Mouse (Mus musculus) ES-Bruce4 (cell line): ENCODE measurements at regions not wholly inside any gene's neighbourhood (a gene's known extent, or its start where the extent isn't known, plus 50 kb on each side); places are given as distances from the start of the nearest gene placed in this dataset.

ENCODE experiments used
- H3K27ac ChIP-seq: 2 replicates; pipeline ENCODE4 v1.5.1; 2012; ENCODE audit warnings: low read length, inconsistent platforms; ENCODE audit not compliant: insufficient read depth
- H3K27me3 ChIP-seq: 2 replicates; pipeline ENCODE4 v1.6.1; 2012; ENCODE audit warnings: mild to moderate bottlenecking, low read length, inconsistent platforms; ENCODE audit not compliant: control insufficient read depth, poor library complexity, insufficient read depth, severe bottlenecking
- H3K36me3 ChIP-seq: 2 replicates; pipeline ENCODE4 v1.6.1; 2012; ENCODE audit warnings: inconsistent platforms, mild to moderate bottlenecking, low read length, moderate library complexity; ENCODE audit not compliant: control insufficient read depth, poor library complexity, insufficient read depth, severe bottlenecking
- H3K4me1 ChIP-seq: one replicate; pipeline ENCODE4 v1.8.1; 2011; ENCODE audit warnings: low read length; ENCODE audit not compliant: control insufficient read depth, insufficient read depth
- H3K4me3 ChIP-seq: 2 replicates; pipeline ENCODE4 v1.5.1; 2011; ENCODE audit warnings: low read depth, mild to moderate bottlenecking, low read length
- H3K9ac ChIP-seq: 2 replicates; pipeline ENCODE4 v1.6.1; 2012; ENCODE audit warnings: low read depth, mild to moderate bottlenecking, inconsistent platforms; ENCODE audit not compliant: poor library complexity, severe bottlenecking
- H3K9me3 ChIP-seq: replicated peaks from 2 replicates; pipeline ENCODE4 v1.6.1; 2012; ENCODE audit warnings: mild to moderate bottlenecking, low read length, inconsistent platforms; ENCODE audit not compliant: control insufficient read depth, poor library complexity, insufficient read depth, severe bottlenecking
- CTCF ChIP-seq: IDR thresholded peaks from one replicate; pipeline ENCODE4 v1.8.1; 2011; ENCODE audit warnings: low read depth, low read length
- EP300 ChIP-seq: IDR thresholded peaks from 2 replicates; pipeline ENCODE4 v1.6.1; 2011; ENCODE audit warnings: low read depth, low read length; ENCODE audit not compliant: insufficient read depth
- POLR2A ChIP-seq: IDR thresholded peaks from one replicate; pipeline ENCODE4 v1.8.1; 2011; ENCODE audit warnings: low read length; ENCODE audit not compliant: insufficient read depth

GRCm38 (mm10) chr6:143333493-143333892 lies 166.5 kb downstream of the Etnk1 start:
- TF ChIP-seq POLR2A (no peak), CTCF (no peak), EP300 (no peak)
- Histone ChIP-seq H3K27ac (no peak overlapping the region), H3K27me3 (no peaks in the 10 kb centered on the region), H3K4me3 (no peak overlapping the region), H3K4me1 (no peaks in the 10 kb centered on the region), H3K9ac (no peak overlapping the region), H3K36me3 (no peaks in the 10 kb centered on the region), H3K9me3 (no peaks in the 10 kb centered on the region)

GRCm38 (mm10) chr6:143336574-143336973 lies 169.6 kb downstream of the Etnk1 start:
- Histone ChIP-seq H3K9me3 (no peaks in the 10 kb centered on the region), H3K27me3 (no peaks in the 10 kb centered on the region), H3K27ac (no peak overlapping the region), H3K36me3 (no peaks in the 10 kb centered on the region), H3K9ac (no peak overlapping the region), H3K4me1 (no peaks in the 10 kb centered on the region), H3K4me3 (no peak overlapping the region)
- TF ChIP-seq EP300, result no peak
- no peak for TF ChIP-seq POLR2A
- TF ChIP-seq CTCF, result no peak

- H3K27me3 ChIP-seq, result no peaks in the 10 kb centered on the region
- no peaks in the 10 kb centered on the region for H3K9me3 ChIP-seq
- no peak overlapping the region for H3K4me3 ChIP-seq
- TF ChIP-seq EP300 (no peak), POLR2A (no peak), CTCF (no peak)
- H3K4me1 ChIP-seq, result no peaks in the 10 kb centered on the region
- H3K9ac ChIP-seq, result no peak overlapping the region
- H3K36me3 ChIP-seq, result no peaks in the 10 kb centered on the region
- no peak overlapping the region for H3K27ac ChIP-seq
Measured at GRCm38 (mm10) chr6:143349000-143349399, 182.0 kb downstream of the Etnk1 start.

- no peaks in the 10 kb centered on the region for H3K36me3 ChIP-seq
- H3K4me1 ChIP-seq, result no peaks in the 10 kb centered on the region
- no peaks in the 10 kb centered on the region; the same call in 1 of the 2 replicates for H3K9me3 ChIP-seq
- no peak overlapping the region for H3K9ac ChIP-seq
- no peaks in the 10 kb centered on the region for H3K27me3 ChIP-seq
- H3K4me3 ChIP-seq, result no peak overlapping the region
- TF ChIP-seq POLR2A (no peak), EP300 (no peak), CTCF (no peak)
- H3K27ac ChIP-seq, result no peak overlapping the region
Measured at GRCm38 (mm10) chr6:143359320-143360032, 192.5 kb downstream of the Etnk1 start.

GRCm38 (mm10) chr6:143361149-143361725 lies 194.2 kb downstream of the Etnk1 start:
- Histone ChIP-seq H3K9ac (no peak overlapping the region), H3K4me3 (no peak overlapping the region), H3K27me3 (no peaks in the 10 kb centered on the region), H3K4me1 (no peaks in the 10 kb centered on the region), H3K9me3 (peaks cover 9% of the 10 kb centered on the region), H3K27ac (no peak overlapping the region), H3K36me3 (no peaks in the 10 kb centered on the region)
- TF ChIP-seq EP300 (no peak), CTCF (no peak), POLR2A (no peak)

GRCm38 (mm10) chr6:143361963-143362362 lies 194.9 kb downstream of the Etnk1 start:
- Histone ChIP-seq H3K4me1 (no peaks in the 10 kb centered on the region), H3K36me3 (no peaks in the 10 kb centered on the region), H3K9me3 (peaks cover 14% of the 10 kb centered on the region), H3K4me3 (no peak overlapping the region), H3K27ac (no peak overlapping the region), H3K9ac (no peak overlapping the region), H3K27me3 (no peaks in the 10 kb centered on the region)
- TF ChIP-seq POLR2A (no peak), EP300 (no peak), CTCF (no peak)
